Mouse (Mus musculus) hindbrain, embryonic 11.5 days (tissue): ENCODE results near the gene Lmntd1. TPM values are rescaled to one million over a fixed set of nuclear protein-coding genes. Genes with fewer than 3 reads are reported as not detected.
"Not testable (repeated sequence)": the region's sequence is repeated elsewhere in the genome, so short reads cannot be mapped to it uniquely, and the experiment has no call there.

ENCODE experiments used
- ATAC-seq: fragments of 200-750 bp; cut with Nextera tagmentation; 2 replicates; pipeline ENCODE4 v1.8.0; 2017; ENCODE audit warnings: mild to moderate bottlenecking, moderate TSS enrichment, moderate library complexity; ENCODE audit not compliant: low FRiP score
- DNase-seq: peaks from one replicate; pipeline ENCODE4 v3.0.0-alpha.2; 2015; ENCODE audit warnings: low spot score
- H3K27ac ChIP-seq: fragments of 300-500 bp; sonication (generic); 2 replicates; pipeline ENCODE4 v1.5.1; 2014; ENCODE audit warnings: mild to moderate bottlenecking, low read depth, low read length
- H3K27me3 ChIP-seq: fragments of 300-500 bp; sonication (generic); 2 replicates; pipeline ENCODE4 v1.6.1; 2014; ENCODE audit warnings: mild to moderate bottlenecking, low read length, moderate library complexity, mixed read lengths; ENCODE audit not compliant: control insufficient read depth, insufficient read depth
- H3K36me3 ChIP-seq: fragments of 300-500 bp; sonication (generic); 2 replicates; pipeline ENCODE4 v1.6.1; 2014; ENCODE audit warnings: mild to moderate bottlenecking, low read length, moderate library complexity, mixed read lengths; ENCODE audit not compliant: control insufficient read depth, insufficient read depth
- H3K4me1 ChIP-seq: fragments of 300-500 bp; sonication (generic); replicated peaks from 2 replicates; pipeline ENCODE4 v1.6.1; 2014; ENCODE audit warnings: low read length, mixed read lengths; ENCODE audit not compliant: control insufficient read depth, insufficient read depth
- H3K4me2 ChIP-seq: fragments of 300-500 bp; sonication (generic); replicated peaks from 2 replicates; pipeline ENCODE4 v1.6.1; 2014; ENCODE audit warnings: mild to moderate bottlenecking, low read depth, low read length
- H3K4me3 ChIP-seq: fragments of 300-500 bp; sonication (generic); 2 replicates; pipeline ENCODE4 v1.5.1; 2014; ENCODE audit warnings: low read depth, low read length
- H3K9ac ChIP-seq: fragments of 300-500 bp; sonication (generic); 2 replicates; pipeline ENCODE4 v1.6.1; 2014; ENCODE audit warnings: low read depth, low read length
- H3K9me3 ChIP-seq: fragments of 300-500 bp; sonication (generic); 2 replicates; pipeline ENCODE4 v1.6.1; 2016; ENCODE audit warnings: low read length; ENCODE audit not compliant: control insufficient read depth
- WGBS: fragments of 180-500 bp; shearing (Covaris S2); extraction: QIAGEN DNeasy Blood & Tissue Kit; methylation state at CpG from one replicate; pipeline ENCODE4 v1.1.7; 2014; 5-methylcytosine and 5-hydroxymethylcytosine counted together
- polyA plus RNA-seq: library from polyadenylated mRNA; unstranded; fragments of >200 nt; fragmentation: Nextera tagmentation; extraction: Ambion mirVana; gene quantifications from 2 replicates; pipeline ENCODE4 v1.2.1, GENCODE M21; 2014

Gene Lmntd1
- polyA plus RNA-seq, 1 experiment from 2014 or later: not detected

DNA sequence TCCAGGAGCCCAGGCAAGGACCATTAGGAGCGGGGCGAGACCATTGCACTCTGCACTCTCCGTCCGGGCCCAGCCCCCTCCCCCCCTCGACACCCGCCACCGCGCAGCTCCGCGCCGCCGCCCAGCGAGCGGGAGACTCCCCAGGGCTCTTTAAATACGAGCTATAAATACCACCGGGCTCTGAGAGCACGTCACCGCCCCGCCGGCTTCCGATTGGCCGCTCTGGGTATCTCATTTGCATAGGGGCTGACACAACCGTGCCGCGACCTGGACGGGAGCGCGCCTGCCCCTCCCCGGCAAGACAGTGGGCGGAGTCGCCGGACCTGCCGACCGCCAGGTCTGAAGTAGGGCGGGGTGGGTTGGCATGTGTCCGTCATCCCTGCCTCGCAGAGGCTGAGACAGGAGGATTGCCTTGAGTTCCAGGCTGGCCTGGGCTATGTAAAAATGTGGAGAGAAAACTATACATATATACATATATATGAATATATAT lies 273.4 kb downstream of the Lmntd1 start:
- Histone ChIP-seq H3K4me1 (no peaks in the 10 kb centered on the region), H3K27me3 (no peaks in the 10 kb centered on the region; the same call in 1 of the 2 replicates), H3K4me2 (peak overlapping the region; percentile 87), H3K27ac (peak overlapping the region; percentile 14; the same call in 1 of the 2 replicates), H3K4me3 (peak overlapping the region; percentile 41), H3K9ac (peak overlapping the region; percentile 42; the same call in 1 of the 2 replicates), H3K9me3 (no peaks in the 10 kb centered on the region), H3K36me3 (no peaks in the 10 kb centered on the region)
- ATAC-seq (peak; percentile 94), DNase-seq (peak; percentile 91)
- 0% methylated on average over 37 of the region's 37 CpGs for WGBS

DNA sequence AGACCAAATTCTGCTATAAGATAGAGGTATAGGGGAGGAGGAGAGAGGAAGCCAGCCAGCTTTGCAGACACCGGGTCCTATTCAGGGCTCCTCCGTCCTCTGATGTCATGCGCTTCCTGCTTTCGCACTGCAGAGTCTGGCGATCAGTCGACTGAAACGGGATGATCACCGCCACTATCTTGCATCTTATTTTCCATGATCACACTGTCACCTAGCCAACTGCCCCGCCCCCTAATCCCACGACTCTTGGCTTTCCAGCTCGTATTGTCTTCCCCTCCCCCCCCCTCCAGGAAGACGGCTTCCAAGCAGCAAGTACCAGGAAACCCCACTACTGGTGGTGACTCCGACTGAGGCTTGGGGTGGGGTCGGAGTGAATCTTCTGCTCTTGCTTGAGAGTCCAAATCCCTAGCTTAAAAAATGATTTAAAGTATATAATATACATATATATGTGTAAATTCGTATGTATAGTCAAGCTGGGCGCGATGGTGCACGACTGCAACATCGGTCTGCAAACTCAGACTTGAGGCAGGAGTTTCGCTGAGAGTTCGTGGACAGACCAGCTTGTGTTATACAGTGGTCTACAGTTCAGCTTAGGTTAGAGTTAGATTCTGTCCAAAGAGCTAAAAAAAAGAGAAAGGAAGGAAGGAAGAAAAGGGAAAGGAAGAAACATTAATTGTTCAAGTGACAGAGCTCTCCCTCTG lies 274.0 kb downstream of the Lmntd1 start:
- Histone ChIP-seq H3K9me3 (no peaks in the 10 kb centered on the region), H3K4me2 (peak overlapping the region; percentile 87), H3K9ac (peak overlapping the region; percentile 42), H3K4me3 (peak overlapping the region; percentile 41), H3K4me1 (no peaks in the 10 kb centered on the region), H3K36me3 (no peaks in the 10 kb centered on the region), H3K27me3 (no peaks in the 10 kb centered on the region; the same call in 1 of the 2 replicates), H3K27ac (peak overlapping the region; percentile 17)
- ATAC-seq: peak; percentile 44
- peak; percentile 72 for DNase-seq
- under 1% methylated on average over 21 of the region's 21 CpGs for WGBS

DNA sequence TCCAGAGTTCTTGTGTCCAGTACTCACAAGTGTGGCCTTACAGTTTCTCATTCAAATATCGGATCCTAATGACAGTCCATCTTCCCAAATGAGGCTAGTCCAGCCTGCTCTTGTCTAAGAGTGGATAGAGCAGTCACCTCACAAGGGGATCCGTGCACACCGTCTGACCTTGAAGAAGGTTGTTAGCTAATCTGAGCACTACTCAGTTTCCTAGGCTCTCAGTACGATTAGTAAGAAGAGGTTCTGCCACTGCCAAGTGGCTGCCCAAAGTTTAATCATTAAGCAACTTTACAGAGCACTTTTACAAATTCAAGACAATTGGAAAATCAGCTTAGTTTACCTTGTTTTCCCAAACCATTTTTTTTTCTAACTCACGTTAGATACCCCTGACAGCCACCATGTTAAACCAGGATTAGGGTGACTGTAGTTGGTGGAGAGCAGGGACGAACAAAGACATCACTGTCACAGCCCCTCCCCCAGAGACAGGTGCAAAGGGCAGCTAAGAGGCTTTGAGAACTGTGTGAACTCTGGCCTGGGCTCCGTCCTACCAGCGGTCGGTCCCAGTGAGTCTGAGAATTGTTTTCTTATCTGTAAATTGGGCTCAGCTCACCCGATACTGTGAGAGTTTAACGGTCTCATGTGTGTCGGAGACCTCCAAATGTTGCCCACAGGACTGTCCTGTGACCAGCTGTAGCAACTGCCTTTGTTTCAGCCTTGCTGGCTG lies 275.4 kb downstream of the Lmntd1 start:
- H3K4me3 ChIP-seq: no peak overlapping the region

DNA sequence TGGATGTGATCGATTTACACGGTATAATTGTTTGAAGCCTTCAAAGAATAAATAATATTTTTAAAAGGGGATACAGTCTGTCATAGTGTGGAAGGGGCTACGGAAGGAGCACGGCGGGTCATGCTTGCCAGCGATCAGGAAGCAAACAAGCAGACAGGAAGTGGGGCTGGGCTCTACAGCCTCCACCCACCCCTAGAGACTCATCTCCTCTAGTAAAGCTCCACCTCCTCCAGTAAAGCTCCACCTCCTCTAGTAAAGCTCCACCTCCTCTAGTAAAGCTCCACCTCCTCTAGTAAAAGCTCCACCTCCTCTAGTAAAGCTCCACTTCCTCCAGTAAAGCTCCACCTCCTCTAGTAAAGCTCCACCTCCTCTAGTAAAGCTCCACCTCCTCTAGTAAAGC lies 276.6 kb downstream of the Lmntd1 start:
- not testable (repeated sequence) for H3K27me3 ChIP-seq, ATAC-seq, H3K9me3 ChIP-seq, H3K4me3 ChIP-seq, H3K36me3 ChIP-seq, H3K4me1 ChIP-seq, H3K27ac ChIP-seq, H3K4me2 ChIP-seq, DNase-seq, H3K9ac ChIP-seq
- 83% methylated on average over 6 of the region's 6 CpGs for WGBS

More for the DNA sequence above, 275.4 kb downstream of the Lmntd1 start:
- H3K4me1 ChIP-seq: no peaks in the 10 kb centered on the region
- no peak overlapping the region for H3K4me2 ChIP-seq
- no peaks in the 10 kb centered on the region; the same call in 1 of the 2 replicates for H3K27me3 ChIP-seq
- no peak overlapping the region for H3K9ac ChIP-seq
- ATAC-seq (no peak), DNase-seq (peak; percentile 22)
- no peaks in the 10 kb centered on the region for H3K36me3 ChIP-seq
- no peak overlapping the region for H3K27ac ChIP-seq
- no peaks in the 10 kb centered on the region for H3K9me3 ChIP-seq
- WGBS: 34% methylated on average over 12 of the region's 12 CpGs

DNA sequence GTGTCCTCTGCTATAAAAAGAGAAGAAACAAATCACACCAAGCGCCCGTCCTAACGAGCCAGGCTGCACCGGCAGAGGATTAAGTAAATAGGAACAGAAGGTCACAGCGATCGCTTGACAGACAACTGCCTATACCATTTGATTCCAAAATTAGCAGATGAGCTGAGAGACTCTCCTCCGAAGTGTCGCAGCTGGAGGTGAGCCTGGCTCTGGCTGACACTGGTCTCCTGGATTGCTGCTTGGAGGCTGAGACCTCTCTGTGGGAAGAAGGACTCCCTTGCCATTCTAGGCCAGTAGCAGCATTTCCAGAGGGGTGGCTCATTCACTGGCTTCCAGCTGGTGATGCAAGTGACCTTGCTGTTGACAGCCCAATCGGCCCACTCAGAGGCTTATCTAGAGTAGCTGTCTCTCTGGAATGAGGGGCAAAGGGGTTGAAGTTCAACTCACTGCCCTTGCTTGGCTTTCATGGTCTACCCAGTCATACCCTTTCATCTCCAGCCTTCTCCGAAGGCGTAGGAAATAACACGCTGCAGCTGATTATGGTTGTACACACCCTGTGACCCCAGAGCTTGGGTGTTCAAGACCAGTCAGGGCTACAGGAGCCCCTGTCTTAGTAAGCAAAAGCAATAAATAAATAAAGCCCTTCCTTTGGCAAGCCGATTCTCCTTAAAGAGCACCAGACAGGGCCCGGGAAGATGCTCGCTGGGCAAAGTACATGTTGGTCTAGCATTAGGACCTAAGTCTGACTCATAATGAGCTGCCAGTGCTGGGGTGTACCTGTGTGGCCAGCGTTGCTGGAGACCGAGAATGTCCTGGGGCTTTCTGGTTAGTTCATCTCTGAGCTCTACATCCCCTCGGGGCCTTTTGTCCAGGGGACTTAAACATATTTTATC lies 278.0 kb downstream of the Lmntd1 start:
- ATAC-seq: no peak
- Histone ChIP-seq H3K9me3 (no peaks in the 10 kb centered on the region), H3K4me3 (no peak overlapping the region), H3K27ac (no peak overlapping the region), H3K4me2 (no peak overlapping the region), H3K36me3 (no peaks in the 10 kb centered on the region), H3K9ac (no peak overlapping the region), H3K4me1 (no peaks in the 10 kb centered on the region), H3K27me3 (no peaks in the 10 kb centered on the region; the same call in 1 of the 2 replicates)
- DNase-seq: no peak
- 74% methylated on average over 18 of the region's 18 CpGs for WGBS

DNA sequence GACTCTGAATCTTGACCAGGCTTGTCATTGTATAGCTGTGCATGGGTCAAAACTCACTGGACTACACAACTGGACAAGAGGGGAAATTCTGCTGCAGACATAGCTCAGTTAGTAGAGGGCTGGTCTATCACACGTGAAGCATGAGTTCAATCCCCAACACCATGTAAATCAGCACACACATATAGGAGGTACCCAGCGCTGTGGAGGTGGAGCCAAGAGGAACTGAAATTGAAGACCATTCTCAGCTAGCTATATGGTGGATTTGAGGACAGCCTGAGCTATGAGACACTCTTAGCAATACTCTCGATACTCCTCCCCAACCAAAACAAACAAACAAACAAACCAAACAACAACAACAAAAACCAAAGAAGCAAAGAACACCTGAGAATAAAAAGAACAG lies 279.9 kb downstream of the Lmntd1 start:
- Histone ChIP-seq H3K9ac (no peak overlapping the region), H3K27me3 (no peaks in the 10 kb centered on the region; the same call in 1 of the 2 replicates), H3K4me2 (no peak overlapping the region), H3K4me3 (no peak overlapping the region), H3K9me3 (no peaks in the 10 kb centered on the region), H3K36me3 (no peaks in the 10 kb centered on the region), H3K4me1 (no peaks in the 10 kb centered on the region), H3K27ac (no peak overlapping the region)
- DNase-seq (no peak), ATAC-seq (no peak)
- 87% methylated on average over 3 of the region's 3 CpGs for WGBS

DNA sequence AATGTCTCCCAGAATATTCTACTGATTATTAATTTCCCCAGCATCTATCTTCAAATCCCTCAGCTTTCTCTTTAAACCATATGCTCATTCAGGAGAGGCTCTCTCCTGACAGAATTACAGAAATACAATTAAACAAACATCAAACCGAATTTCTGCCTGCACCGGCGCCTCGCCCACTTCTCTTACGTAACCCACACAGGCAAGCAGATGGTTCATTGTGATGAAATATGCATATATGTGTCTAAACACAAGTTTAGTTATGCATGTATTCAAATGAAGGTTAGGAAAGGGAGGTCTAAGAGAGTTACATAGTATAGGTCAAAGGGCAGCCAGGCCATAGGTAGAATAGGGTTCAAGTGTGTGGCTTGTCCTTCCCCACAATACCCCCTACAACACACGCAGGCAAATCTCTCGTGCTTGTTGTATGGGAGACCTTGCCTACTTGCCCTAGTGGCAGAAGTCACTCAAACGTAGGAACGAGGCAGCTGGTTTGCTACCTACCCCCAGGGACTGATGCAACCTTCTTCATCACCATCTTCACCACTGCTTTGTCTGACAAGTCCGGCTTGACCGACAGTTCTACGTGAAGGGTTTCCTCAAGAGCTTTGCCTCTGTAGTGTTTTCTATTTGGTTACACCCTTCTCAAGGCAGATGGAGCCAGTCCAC lies 287.8 kb downstream of the Lmntd1 start:
- 84% methylated on average over 12 of the region's 12 CpGs for WGBS
- no peak for ATAC-seq
- DNase-seq: no peak
- no peaks in the 10 kb centered on the region for H3K9me3 ChIP-seq
- no peaks in the 10 kb centered on the region for H3K27me3 ChIP-seq
- no peak overlapping the region for H3K9ac ChIP-seq
- no peaks in the 10 kb centered on the region for H3K4me1 ChIP-seq
- no peak overlapping the region for H3K27ac ChIP-seq
- no peak overlapping the region for H3K4me3 ChIP-seq
- no peaks in the 10 kb centered on the region for H3K36me3 ChIP-seq
- H3K4me2 ChIP-seq: no peak overlapping the region

DNA sequence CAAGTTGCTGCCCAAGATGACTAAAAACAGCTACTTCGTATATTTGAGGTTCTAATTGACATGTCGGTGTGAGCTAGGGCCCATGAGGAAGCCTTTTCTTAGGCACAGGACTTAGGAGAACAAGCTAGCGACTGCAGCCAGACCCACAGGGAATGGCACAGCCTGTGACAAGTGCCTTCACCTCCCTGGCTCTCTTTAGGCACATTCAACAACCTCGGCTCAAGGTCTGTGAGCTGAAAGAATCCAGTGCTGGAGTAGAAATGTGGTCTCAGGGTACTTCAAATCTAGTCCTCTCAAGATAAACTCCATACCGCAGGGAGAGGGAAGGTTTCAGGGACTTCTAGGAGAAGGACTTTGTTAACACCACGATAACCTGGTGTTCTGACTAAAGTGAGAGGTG lies 289.0 kb downstream of the Lmntd1 start:
- Histone ChIP-seq H3K4me3 (no peak overlapping the region), H3K9ac (no peak overlapping the region), H3K4me1 (no peaks in the 10 kb centered on the region), H3K27ac (no peak overlapping the region), H3K27me3 (no peaks in the 10 kb centered on the region), H3K4me2 (no peak overlapping the region), H3K36me3 (no peaks in the 10 kb centered on the region), H3K9me3 (no peaks in the 10 kb centered on the region)
- 78% methylated on average over 6 of the region's 6 CpGs for WGBS
- DNase-seq (no peak), ATAC-seq (no peak)
